Mouse (Mus musculus) limb, embryonic 11.5 days (tissue): Measurements from ENCODE around the gene Clec12b. TPM values are rescaled to one million over a fixed set of nuclear protein-coding genes. Genes with fewer than 3 reads are reported as not detected.

Experiments
- ATAC-seq: fragments of 200-750 bp; cut with Nextera tagmentation; 2 replicates; pipeline ENCODE4 v1.8.0; 2017; ENCODE audit warnings: low read depth; ENCODE audit not compliant: insufficient number of reproducible peaks, low FRiP score, low TSS enrichment
- DNase-seq: peaks from one replicate; pipeline ENCODE4 v3.0.0-alpha.2; 2015; ENCODE audit warnings: low spot score
- H3K27ac ChIP-seq: fragments of 300-500 bp; sonication (generic); replicated peaks from 2 replicates; pipeline ENCODE4 v1.5.1; 2014; ENCODE audit warnings: low read depth, mild to moderate bottlenecking, low read length
- H3K27me3 ChIP-seq: fragments of 300-500 bp; sonication (generic); 2 replicates; pipeline ENCODE4 v1.6.1; 2014; ENCODE audit warnings: mild to moderate bottlenecking, low read length, mixed read lengths; ENCODE audit not compliant: control insufficient read depth, insufficient read depth
- H3K36me3 ChIP-seq: fragments of 300-500 bp; sonication (generic); 2 replicates; pipeline ENCODE4 v1.6.1; 2014; ENCODE audit warnings: mild to moderate bottlenecking, low read length, moderate library complexity, mixed read lengths; ENCODE audit not compliant: control insufficient read depth, insufficient read depth
- H3K4me1 ChIP-seq: fragments of 300-500 bp; sonication (generic); 2 replicates; pipeline ENCODE4 v1.6.1; 2014; ENCODE audit warnings: low read length, mixed read lengths; ENCODE audit not compliant: control insufficient read depth, insufficient read depth
- H3K4me2 ChIP-seq: fragments of 300-500 bp; sonication (generic); 2 replicates; pipeline ENCODE4 v1.6.1; 2014; ENCODE audit warnings: low read depth, mild to moderate bottlenecking, moderate library complexity; ENCODE audit not compliant: severe bottlenecking
- H3K4me3 ChIP-seq: fragments of 300-500 bp; sonication (generic); 2 replicates; pipeline ENCODE4 v1.5.1; 2014; ENCODE audit warnings: low read depth, low read length
- H3K9ac ChIP-seq: fragments of 300-500 bp; sonication (generic); 2 replicates; pipeline ENCODE4 v1.6.1; 2014; ENCODE audit warnings: mild to moderate bottlenecking, low read length
- H3K9me3 ChIP-seq: fragments of 300-500 bp; sonication (generic); 2 replicates; pipeline ENCODE4 v1.6.1; 2016; ENCODE audit warnings: low read length; ENCODE audit not compliant: control insufficient read depth
- WGBS: fragments of 180-500 bp; shearing (Covaris S2); extraction: QIAGEN DNeasy Blood & Tissue Kit; methylation state at CpG from one replicate; pipeline ENCODE4 v1.1.7; 2014; 5-methylcytosine and 5-hydroxymethylcytosine counted together
- polyA plus RNA-seq: library from polyadenylated mRNA; unstranded; fragments of >200 nt; fragmentation: Nextera tagmentation; extraction: Ambion mirVana; gene quantifications from 2 replicates; pipeline ENCODE4 v1.2.1, GENCODE M21; 2014

Clec12b gene
- polyA plus RNA-seq, 1 experiment from 2014 or later: not detected

GRCm38 (mm10) chr6:129385000-129385399 lies 674 bp downstream of the Clec12b start:
- DNase-seq (no peak), ATAC-seq (no peak)
- no peaks in the 10 kb centered on the region for H3K9me3 ChIP-seq
- no peak overlapping the region for H3K4me2 ChIP-seq
- no peak overlapping the region for H3K9ac ChIP-seq
- H3K4me1 ChIP-seq: no peaks in the 10 kb centered on the region
- no peak overlapping the region for H3K4me3 ChIP-seq
- WGBS: 86% methylated on average over 4 of the region's 4 CpGs
- no peaks in the 10 kb centered on the region for H3K27me3 ChIP-seq
- H3K27ac ChIP-seq: no peak overlapping the region
- no peaks in the 10 kb centered on the region for H3K36me3 ChIP-seq

GRCm38 (mm10) chr6:129383466-129383865 lies 2.2 kb downstream of the Clec12b start:
- Histone ChIP-seq H3K4me3 (no peak overlapping the region), H3K36me3 (no peaks in the 10 kb centered on the region), H3K27ac (no peak overlapping the region), H3K27me3 (no peaks in the 10 kb centered on the region), H3K9ac (no peak overlapping the region), H3K4me2 (no peak overlapping the region), H3K4me1 (no peaks in the 10 kb centered on the region), H3K9me3 (no peaks in the 10 kb centered on the region)
- ATAC-seq (no peak), DNase-seq (no peak)
- WGBS: 86% methylated on average over 3 of the region's 3 CpGs

- H3K36me3 ChIP-seq: no peaks in the 10 kb centered on the region
- H3K27ac ChIP-seq: no peak overlapping the region
- H3K4me2 ChIP-seq: no peak overlapping the region
- DNase-seq (no peak), ATAC-seq (no peak)
- H3K4me3 ChIP-seq: no peak overlapping the region
- H3K9ac ChIP-seq: no peak overlapping the region
- no peaks in the 10 kb centered on the region for H3K4me1 ChIP-seq
- 88% methylated on average over 1 of the region's 1 CpGs for WGBS
- no peaks in the 10 kb centered on the region for H3K27me3 ChIP-seq
- H3K9me3 ChIP-seq: no peaks in the 10 kb centered on the region
Observed at GRCm38 (mm10) chr6:129381736-129382135, 3.9 kb downstream of the Clec12b start.

- Histone ChIP-seq H3K9me3 (no peaks in the 10 kb centered on the region), H3K4me1 (no peaks in the 10 kb centered on the region), H3K27ac (no peak overlapping the region), H3K4me3 (no peak overlapping the region), H3K36me3 (no peaks in the 10 kb centered on the region), H3K27me3 (no peaks in the 10 kb centered on the region), H3K9ac (no peak overlapping the region), H3K4me2 (no peak overlapping the region)
- no peak for ATAC-seq
- 79% methylated on average over 4 of the region's 4 CpGs for WGBS
- DNase-seq: no peak
Observed at GRCm38 (mm10) chr6:129380454-129380853, 5.2 kb downstream of the Clec12b start.

- Histone ChIP-seq H3K27ac (no peak overlapping the region), H3K36me3 (no peaks in the 10 kb centered on the region), H3K9ac (no peak overlapping the region), H3K4me3 (no peak overlapping the region), H3K4me1 (no peaks in the 10 kb centered on the region), H3K4me2 (no peak overlapping the region), H3K27me3 (no peaks in the 10 kb centered on the region), H3K9me3 (no peaks in the 10 kb centered on the region)
- DNase-seq (no peak), ATAC-seq (no peak)
- WGBS: 83% methylated on average over 2 of the region's 2 CpGs
Observed at GRCm38 (mm10) chr6:129374937-129375471, 10.7 kb downstream of the Clec12b start.

- H3K27me3 ChIP-seq: no peaks in the 10 kb centered on the region
- DNase-seq (no peak), ATAC-seq (no peak)
- no peak overlapping the region for H3K9ac ChIP-seq
- no peaks in the 10 kb centered on the region for H3K36me3 ChIP-seq
- H3K27ac ChIP-seq: no peak overlapping the region
- H3K4me1 ChIP-seq: no peaks in the 10 kb centered on the region
- no peak overlapping the region for H3K4me3 ChIP-seq
- H3K9me3 ChIP-seq: no peaks in the 10 kb centered on the region
- 70% methylated on average over 7 of the region's 7 CpGs for WGBS
- no peak overlapping the region for H3K4me2 ChIP-seq
Observed at GRCm38 (mm10) chr6:129369374-129370132, 16.1 kb downstream of the Clec12b start.

- ATAC-seq (peak; percentile 36; the same call in 1 of the 2 replicates), DNase-seq (peak; percentile 34)
- H3K36me3 ChIP-seq: no peaks in the 10 kb centered on the region
- H3K4me2 ChIP-seq: no peak overlapping the region
- WGBS: 18% methylated on average over 6 of the region's 6 CpGs
- no peak overlapping the region for H3K9ac ChIP-seq
- H3K27ac ChIP-seq: no peak overlapping the region
- H3K4me1 ChIP-seq: no peaks in the 10 kb centered on the region
- no peaks in the 10 kb centered on the region for H3K9me3 ChIP-seq
- H3K27me3 ChIP-seq: no peaks in the 10 kb centered on the region
- H3K4me3 ChIP-seq: no peak overlapping the region
Observed at GRCm38 (mm10) chr6:129365959-129366359, 19.7 kb downstream of the Clec12b start.

GRCm38 (mm10) chr6:129363942-129364341 lies 21.7 kb downstream of the Clec12b start:
- ATAC-seq (no peak), DNase-seq (no peak)
- no peak overlapping the region for H3K4me2 ChIP-seq
- H3K27ac ChIP-seq: no peak overlapping the region
- H3K4me1 ChIP-seq: no peaks in the 10 kb centered on the region
- H3K27me3 ChIP-seq: no peaks in the 10 kb centered on the region
- no peak overlapping the region for H3K9ac ChIP-seq
- WGBS: 26% methylated on average over 1 of the region's 1 CpGs
- H3K9me3 ChIP-seq: no peaks in the 10 kb centered on the region
- H3K4me3 ChIP-seq: no peak overlapping the region
- no peaks in the 10 kb centered on the region for H3K36me3 ChIP-seq
